Mouse (Mus musculus) bone marrow, adult 2 months (tissue): Measurements from ENCODE around the gene Tln2.

Source experiments
- CTCF ChIP-seq: fragments of 200-500 bp; IDR thresholded peaks from 2 replicates; pipeline ENCODE4 v1.5.1; 2011; ENCODE audit warnings: low read length, control low read depth; ENCODE audit not compliant: control insufficient read depth, insufficient read depth
- POLR2A ChIP-seq: fragments of 200-500 bp; IDR thresholded peaks from 2 replicates; pipeline ENCODE4 v1.6.1; 2011; ENCODE audit warnings: low read depth, mild to moderate bottlenecking, control low read depth, low read length, borderline replicate concordance; ENCODE audit not compliant: control insufficient read depth

GRCm38 (mm10) chr9:67396446-67396845 is 163.1 kb downstream of the Tln2 start:
- no peak for TF ChIP-seq CTCF
- TF ChIP-seq POLR2A, result no peak
